32 mouse cellular contexts compared by ENCODE assay signal in genomic region chr5:121762949-121763348, GRCm38 (mm10).
"Had no signal": no experiment of that assay in that cellular context is flagged by ENCODE, and none has a peak within 500 bp of the region (broad histone marks: within the 10 kb centered on the region; RNA-seq: fewer than 3 reads in every experiment).

No protein-coding gene starts in this region.

- H3K36me3 ChIP-seq: midbrain, embryonic 15.5 days had no signal

- DNase-seq: left cerebral cortex, postnatal 4 days; liver, embryonic 13.5 days; liver, postnatal 0 days; lung, adult 18-20 months; lung, adult 2 months; lung, embryonic 14.5 days; lung, postnatal 10 days; lung, postnatal 14 days; lung, postnatal 36 days; lung, postnatal 4 days; midbrain, embryonic 14.5 days had no signal

- H3K4me2 ChIP-seq: limb, embryonic 12.5 days; limb, embryonic 13.5 days; limb, embryonic 15.5 days; liver, embryonic 11.5 days; liver, embryonic 12.5 days; liver, embryonic 13.5 days; liver, embryonic 15.5 days; lung, embryonic 14.5 days; lung, embryonic 15.5 days; midbrain, embryonic 11.5 days; midbrain, embryonic 12.5 days; midbrain, embryonic 13.5 days; midbrain, embryonic 15.5 days; neural tube, embryonic 12.5 days; neural tube, embryonic 13.5 days had no signal

- H3K27ac ChIP-seq: left cerebral cortex, adult 2 months; limb, embryonic 10.5 days; limb, embryonic 12.5 days; limb, embryonic 13.5 days; limb, embryonic 15.5 days; liver, embryonic 12.5 days; liver, embryonic 13.5 days; liver, embryonic 14.5 days; liver, embryonic 15.5 days; lung, embryonic 15.5 days; macrophage; midbrain, embryonic 10.5 days; midbrain, embryonic 12.5 days; midbrain, embryonic 13.5 days; midbrain, embryonic 15.5 days; neural tube, embryonic 12.5 days; neural tube, embryonic 13.5 days had no signal

- H3K9me3 ChIP-seq: limb, embryonic 10.5 days; limb, embryonic 12.5 days; limb, embryonic 13.5 days; limb, embryonic 15.5 days; liver, embryonic 12.5 days; liver, embryonic 13.5 days; liver, embryonic 15.5 days; lung, embryonic 15.5 days; midbrain, embryonic 10.5 days; midbrain, embryonic 12.5 days; midbrain, embryonic 13.5 days; midbrain, embryonic 15.5 days; neural tube, embryonic 12.5 days; neural tube, embryonic 13.5 days had no signal

- H3K27me3 ChIP-seq: limb, embryonic 12.5 days; limb, embryonic 13.5 days; limb, embryonic 15.5 days; liver, embryonic 12.5 days; liver, embryonic 13.5 days; liver, embryonic 15.5 days; lung, embryonic 15.5 days; midbrain, embryonic 12.5 days; midbrain, embryonic 13.5 days; midbrain, embryonic 15.5 days; neural tube, embryonic 12.5 days; neural tube, embryonic 13.5 days had no signal

- H3K4me1 ChIP-seq: limb, embryonic 10.5 days; lung, embryonic 15.5 days; midbrain, embryonic 15.5 days had no signal

- H3K4me3 ChIP-seq: left cerebral cortex, adult 2 months; limb, embryonic 10.5 days; limb, embryonic 12.5 days; limb, embryonic 13.5 days; limb, embryonic 15.5 days; liver, embryonic 12.5 days; liver, embryonic 13.5 days; liver, embryonic 15.5 days; lung, embryonic 15.5 days; midbrain, embryonic 10.5 days; midbrain, embryonic 12.5 days; midbrain, embryonic 13.5 days; midbrain, embryonic 15.5 days; myocyte; neural tube, embryonic 12.5 days; neural tube, embryonic 13.5 days had no signal

- ATAC-seq: liver, embryonic 12.5 days; liver, postnatal 0 days; lung, postnatal 0 days; midbrain, embryonic 13.5 days; midbrain, embryonic 15.5 days; midbrain, embryonic 16.5 days had no signal

- H3K9ac ChIP-seq: limb, embryonic 12.5 days; limb, embryonic 13.5 days; limb, embryonic 15.5 days; liver, embryonic 12.5 days; liver, embryonic 13.5 days; liver, embryonic 14.5 days; liver, embryonic 15.5 days; liver, postnatal 0 days; lung, embryonic 14.5 days; lung, embryonic 15.5 days; midbrain, embryonic 12.5 days; midbrain, embryonic 13.5 days; midbrain, embryonic 15.5 days; neural tube, embryonic 12.5 days; neural tube, embryonic 13.5 days had no signal
